Mouse (Mus musculus) cerebellum, adult 2 months (tissue): Measurements from ENCODE around the gene Acaa1b. TPM values are rescaled to one million over a fixed set of nuclear protein-coding genes. Genes with fewer than 3 reads are reported as not detected.
A peak's percentile ranks its signal among the peaks of the same experiment; 100 is the strongest.

Source experiments
- DNase-seq, 2 experiments: peaks; one replicate each; pipeline ENCODE4 v3.0.0; 2021
- H3K27ac ChIP-seq: fragments of 200-500 bp; 2 replicates; pipeline ENCODE4 v1.5.1; 2012; ENCODE audit warnings: low read length, control low read depth, inconsistent platforms; ENCODE audit not compliant: insufficient read depth
- H3K27me3 ChIP-seq: fragments of 200-500 bp; 2 replicates; pipeline ENCODE4 v1.6.1; 2012; ENCODE audit warnings: inconsistent platforms, mild to moderate bottlenecking, low read length, moderate library complexity; ENCODE audit not compliant: control insufficient read depth, insufficient read depth
- H3K4me1 ChIP-seq: fragments of 200-500 bp; 2 replicates; pipeline ENCODE4 v1.6.1; 2011; ENCODE audit warnings: low read length; ENCODE audit not compliant: control insufficient read depth, insufficient read depth
- H3K4me3 ChIP-seq: fragments of 200-500 bp; replicated peaks from 2 replicates; pipeline ENCODE3; 2011; ENCODE audit warnings: mild to moderate bottlenecking, low read depth, low read length, control low read depth; ENCODE audit not compliant: insufficient read depth
- CTCF ChIP-seq: fragments of 200-500 bp; IDR thresholded peaks from 2 replicates; pipeline ENCODE4 v1.5.1; 2011; ENCODE audit warnings: low read depth, mild to moderate bottlenecking, control low read depth, low read length, moderate library complexity, borderline replicate concordance; ENCODE audit not compliant: insufficient read depth
- POLR2A ChIP-seq: fragments of 200-500 bp; IDR thresholded peaks from 2 replicates; pipeline ENCODE4 v1.6.1; 2011; ENCODE audit warnings: low read length, control low read depth, borderline replicate concordance; ENCODE audit not compliant: insufficient read depth
- WGBS: fragments of 180-500 bp; shearing (Covaris S2); methylation state at CpG from one replicate; pipeline ENCODE4 v1.1.7; 2018; 5-methylcytosine and 5-hydroxymethylcytosine counted together
- polyA plus RNA-seq: library from polyadenylated mRNA; depleted of rRNA; stranded (reverse); fragments of >200 nt; gene quantifications from 2 replicates; pipeline ENCODE4 v1.2.3, GENCODE M21; 2012; rRNA removed

Acaa1b gene
- 0.52 and 1.2 TPM in 2 replicates for polyA plus RNA-seq

- H3K27ac ChIP-seq: no peak within 1 kb of the TSS
- no peaks in the 10 kb centered on the region; the same call in 1 of the 2 replicates for H3K27me3 ChIP-seq
- WGBS: 2% methylated on average over 65 of the region's 65 CpGs
- H3K4me1 ChIP-seq: no peaks in the 10 kb centered on the region
- H3K4me3 ChIP-seq: no peak within 1 kb of the TSS
- TF ChIP-seq POLR2A (no peak), CTCF (peak; percentile 49; the same call in 1 of the 2 replicates)
- DNase-seq: peak; percentile 43 to 50
These were observed at the start of gene Acaa1b for GRCm38 (mm10) chr9:119156278-119157201. Gene Acaa1b (minus strand): TSS chr9:119157093.

GRCm38 (mm10) chr9:119206666-119207065 lies 49.8 kb upstream of the Acaa1b start:
- no peak for TF ChIP-seq CTCF
- TF ChIP-seq POLR2A: no peak
- Histone ChIP-seq H3K4me3 (no peak overlapping the region), H3K27me3 (no peaks in the 10 kb centered on the region), H3K27ac (no peak overlapping the region), H3K4me1 (no peaks in the 10 kb centered on the region)
- WGBS: 58% methylated on average over 2 of the region's 2 CpGs
- no peak for DNase-seq

DNA sequence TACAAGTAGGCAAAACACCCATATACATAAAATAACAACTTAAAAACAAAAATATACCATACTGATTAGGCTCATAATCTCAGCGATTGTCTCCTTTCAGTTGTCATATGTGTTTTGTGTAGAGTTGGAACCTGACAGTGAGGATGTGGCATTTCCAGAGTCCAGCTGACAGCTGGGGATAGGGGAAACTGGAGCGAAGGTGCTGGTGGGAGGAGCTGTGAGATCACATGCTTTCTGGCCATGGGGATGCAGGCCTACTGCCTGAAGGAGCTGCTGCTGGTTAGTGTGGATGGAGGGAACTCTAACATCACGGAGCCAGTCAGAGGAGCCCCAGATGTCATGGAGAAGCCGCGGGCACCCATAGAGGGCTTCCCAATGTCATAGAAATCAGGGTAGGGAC lies 48.9 kb upstream of the Acaa1b start:
- no peak overlapping the region for H3K27ac ChIP-seq
- no peak for DNase-seq
- H3K4me1 ChIP-seq: no peaks in the 10 kb centered on the region
- H3K4me3 ChIP-seq: no peak overlapping the region
- 88% methylated on average over 5 of the region's 5 CpGs for WGBS
- H3K27me3 ChIP-seq: no peaks in the 10 kb centered on the region
- TF ChIP-seq CTCF: no peak
- no peak for TF ChIP-seq POLR2A

DNA sequence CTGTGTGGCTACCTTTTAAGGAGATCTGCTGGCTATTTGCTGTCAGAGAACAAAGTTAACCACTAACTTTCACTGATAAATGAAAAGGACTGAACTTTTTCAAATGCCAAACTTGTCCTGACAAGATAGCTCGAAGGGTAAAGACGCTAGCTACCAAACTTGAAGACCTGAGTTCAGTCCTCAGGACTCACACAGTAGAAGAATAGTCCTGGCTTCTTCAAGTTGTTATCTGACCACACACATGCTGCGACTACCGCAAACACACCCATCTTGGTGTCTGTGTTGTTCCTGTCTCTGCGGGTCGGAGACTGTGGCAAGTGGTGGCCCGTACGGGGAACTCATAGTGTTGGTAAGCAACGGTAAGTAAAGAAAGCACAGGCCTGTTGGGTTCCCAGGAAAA lies 46.7 kb upstream of the Acaa1b start:
- WGBS: 95% methylated on average over 9 of the region's 9 CpGs
- DNase-seq: no peak
- Histone ChIP-seq H3K27ac (no peak overlapping the region), H3K4me3 (no peak overlapping the region), H3K4me1 (no peaks in the 10 kb centered on the region), H3K27me3 (no peaks in the 10 kb centered on the region)
- TF ChIP-seq POLR2A (no peak), CTCF (no peak)

- no peaks in the 10 kb centered on the region for H3K27me3 ChIP-seq
- H3K4me3 ChIP-seq: no peak overlapping the region
- no peaks in the 10 kb centered on the region for H3K4me1 ChIP-seq
- no peak overlapping the region for H3K27ac ChIP-seq
- WGBS: 85% methylated on average over 5 of the region's 5 CpGs
- TF ChIP-seq POLR2A (no peak), CTCF (no peak)
- DNase-seq: no peak
These were observed 44.8 kb upstream of the Acaa1b start for GRCm38 (mm10) chr9:119201653-119202052.

- Histone ChIP-seq H3K27me3 (no peaks in the 10 kb centered on the region), H3K4me3 (no peak overlapping the region), H3K4me1 (no peaks in the 10 kb centered on the region), H3K27ac (no peak overlapping the region)
- WGBS: 52% methylated on average over 10 of the region's 10 CpGs
- TF ChIP-seq CTCF (no peak), POLR2A (no peak)
- no peak for DNase-seq
These were observed 42.4 kb upstream of the Acaa1b start for GRCm38 (mm10) chr9:119199151-119199861.

- Histone ChIP-seq H3K4me3 (no peak overlapping the region), H3K27ac (no peak overlapping the region), H3K27me3 (no peaks in the 10 kb centered on the region), H3K4me1 (no peaks in the 10 kb centered on the region)
- peak; percentile 73 for TF ChIP-seq CTCF
- no peak for TF ChIP-seq POLR2A
- 38% methylated on average over 11 of the region's 11 CpGs for WGBS
- peak; percentile 25 to 43 for DNase-seq
These were observed 35.5 kb upstream of the Acaa1b start for GRCm38 (mm10) chr9:119192202-119192990.
